Mouse (Mus musculus): Measurements from ENCODE around the gene Lin7a.

The Lin7a gene

GRCm38 (mm10) chr10:107323865-107324264 lies 52.4 kb downstream of the Lin7a start:
- DNase-seq (ENCODE audit: low spot score): no peak

GRCm38 (mm10) chr10:107325558-107325957 lies 54.1 kb downstream of the Lin7a start:
- DNase-seq (ENCODE audit: low spot score): no peak

- no peak for DNase-seq (ENCODE audit: low spot score)
These were observed 68.0 kb downstream of the Lin7a start for GRCm38 (mm10) chr10:107339524-107339923.

GRCm38 (mm10) chr10:107341151-107341550 lies 69.7 kb downstream of the Lin7a start:
- no peak for DNase-seq (ENCODE audit: low spot score)

- no peak for DNase-seq (ENCODE audit: low spot score)
These were observed 72.7 kb downstream of the Lin7a start for GRCm38 (mm10) chr10:107344200-107344599.

GRCm38 (mm10) chr10:107347842-107348241 lies 76.4 kb downstream of the Lin7a start:
- no peak for DNase-seq (ENCODE audit: low spot score)

- no peak for DNase-seq (ENCODE audit: low spot score)
These were observed 80.4 kb downstream of the Lin7a start for GRCm38 (mm10) chr10:107351696-107352485.

- no peak for DNase-seq (ENCODE audit: low spot score)
These were observed 82.0 kb downstream of the Lin7a start for GRCm38 (mm10) chr10:107353483-107353882.

- DNase-seq (ENCODE audit: low spot score): no peak
These were observed 87.1 kb downstream of the Lin7a start for GRCm38 (mm10) chr10:107358443-107359040.

GRCm38 (mm10) chr10:107359296-107359695 lies 87.8 kb downstream of the Lin7a start:
- DNase-seq (ENCODE audit: low spot score): no peak

- DNase-seq (ENCODE audit: low spot score): no peak
These were observed 90.1 kb downstream of the Lin7a start for GRCm38 (mm10) chr10:107361546-107361945.

GRCm38 (mm10) chr10:107362026-107362425 lies 90.5 kb downstream of the Lin7a start:
- no peak for DNase-seq (ENCODE audit: low spot score)

GRCm38 (mm10) chr10:107363049-107363816 lies 91.7 kb downstream of the Lin7a start:
- no peak for DNase-seq (ENCODE audit: low spot score)

- DNase-seq (ENCODE audit: low spot score): no peak
These were observed 105.7 kb downstream of the Lin7a start for GRCm38 (mm10) chr10:107377218-107377617.

GRCm38 (mm10) chr10:107381143-107381746 lies 109.8 kb downstream of the Lin7a start:
- no peak for DNase-seq (ENCODE audit: low spot score)

- no peak for DNase-seq (ENCODE audit: low spot score)
These were observed 112.3 kb downstream of the Lin7a start for GRCm38 (mm10) chr10:107383825-107384224.

- no peak for DNase-seq (ENCODE audit: low spot score)
These were observed 118.0 kb downstream of the Lin7a start for GRCm38 (mm10) chr10:107389505-107389904.

GRCm38 (mm10) chr10:107405347-107405746 lies 133.9 kb downstream of the Lin7a start:
- DNase-seq (ENCODE audit: low spot score): no peak

GRCm38 (mm10) chr10:107418306-107418705 lies 146.8 kb downstream of the Lin7a start:
- no peak for DNase-seq (ENCODE audit: low spot score)

GRCm38 (mm10) chr10:107436967-107437366 lies 165.5 kb downstream of the Lin7a start:
- no peak for DNase-seq (ENCODE audit: low spot score)

- no peak for DNase-seq (ENCODE audit: low spot score)
These were observed 171.3 kb downstream of the Lin7a start for GRCm38 (mm10) chr10:107442781-107443180.
